Mouse (Mus musculus): ENCODE results near the gene Kcnk13. TPM values are rescaled to one million over a fixed set of nuclear protein-coding genes. Genes with fewer than 3 reads are reported as not detected.

Kcnk13 gene
- polyA plus RNA-seq, 1 experiment from 2014 or later: 0.56 TPM

DNA sequence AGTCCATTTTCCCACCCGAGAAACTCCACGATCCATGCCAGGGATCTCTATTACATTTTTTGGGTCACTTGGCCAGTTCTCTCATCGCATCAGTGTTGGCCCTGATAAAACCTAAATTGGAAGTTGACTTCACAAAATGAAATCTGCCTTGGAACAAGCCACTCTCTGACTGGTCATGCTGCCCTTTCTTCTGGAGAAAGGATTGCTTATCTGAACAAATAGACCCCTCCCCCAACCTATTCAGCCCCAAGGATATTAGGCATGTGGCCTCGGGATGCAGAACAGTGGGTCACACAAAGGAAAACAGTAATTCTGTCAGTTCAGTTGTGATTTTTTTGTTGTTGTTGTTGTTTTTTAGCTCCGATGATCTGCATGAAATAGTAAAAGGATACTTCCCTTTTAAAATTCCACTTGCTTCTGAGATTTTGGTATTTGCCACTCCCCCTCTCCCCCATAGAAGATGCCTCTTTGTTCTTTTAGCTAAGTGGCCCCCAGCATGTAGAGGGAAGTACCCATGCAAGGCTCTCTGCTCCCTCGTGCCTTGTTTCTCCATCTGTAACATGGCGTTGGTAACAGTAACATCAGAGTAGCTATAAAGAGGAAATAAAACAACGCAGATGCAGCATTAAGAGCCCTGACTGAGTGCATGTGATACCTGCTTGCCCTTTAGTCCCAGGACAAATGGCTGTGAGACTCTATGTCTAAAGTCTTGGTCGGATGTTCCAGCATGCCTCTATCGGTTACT, 29.0 kb downstream of the Kcnk13 start:
- ATAC-seq (ENCODE audit: insufficient number of reproducible peaks, low FRiP score, low TSS enrichment, low read depth) (no peak), DNase-seq (ENCODE audit: low spot score) (no peak)
- Histone ChIP-seq H3K27me3 (ENCODE audit: control insufficient read depth, insufficient read depth, low read length) (no peaks in the 10 kb centered on the region), H3K4me2 (ENCODE audit: low read depth, severe bottlenecking) (no peak overlapping the region), H3K9me3 (ENCODE audit: control insufficient read depth, low read length) (no peaks in the 10 kb centered on the region), H3K4me1 (ENCODE audit: control insufficient read depth, insufficient read depth, low read length) (no peaks in the 10 kb centered on the region), H3K36me3 (ENCODE audit: control insufficient read depth, insufficient read depth, low read length) (no peaks in the 10 kb centered on the region), H3K9ac (ENCODE audit: low read length) (no peak overlapping the region), H3K4me3 (ENCODE audit: low read depth, low read length) (no peak overlapping the region), H3K27ac (replicated peaks; ENCODE audit: low read depth, low read length) (no peak overlapping the region)
- 81% methylated on average over 10 of the region's 10 CpGs for WGBS

- H3K4me1 ChIP-seq (ENCODE audit: control insufficient read depth, insufficient read depth, low read length): no peaks in the 10 kb centered on the region
- H3K9me3 ChIP-seq (ENCODE audit: control insufficient read depth, low read length): no peaks in the 10 kb centered on the region
- no peak overlapping the region for H3K9ac ChIP-seq (ENCODE audit: low read length)
- no peaks in the 10 kb centered on the region for H3K36me3 ChIP-seq (ENCODE audit: control insufficient read depth, insufficient read depth, low read length)
- ATAC-seq (ENCODE audit: insufficient number of reproducible peaks, low FRiP score, low TSS enrichment, low read depth): no peak
- 95% methylated on average over 5 of the region's 5 CpGs for WGBS
- H3K4me3 ChIP-seq (ENCODE audit: low read depth, low read length): no peak overlapping the region
- H3K27me3 ChIP-seq (ENCODE audit: control insufficient read depth, insufficient read depth, low read length): no peaks in the 10 kb centered on the region
- no peak overlapping the region for H3K27ac ChIP-seq (replicated peaks; ENCODE audit: low read depth, low read length)
- no peak overlapping the region for H3K4me2 ChIP-seq (ENCODE audit: low read depth, severe bottlenecking)
- DNase-seq (ENCODE audit: low spot score): no peak
Observed at GRCm38 (mm10) chr12:99995951-99996350, 31.7 kb downstream of the Kcnk13 start.

DNA sequence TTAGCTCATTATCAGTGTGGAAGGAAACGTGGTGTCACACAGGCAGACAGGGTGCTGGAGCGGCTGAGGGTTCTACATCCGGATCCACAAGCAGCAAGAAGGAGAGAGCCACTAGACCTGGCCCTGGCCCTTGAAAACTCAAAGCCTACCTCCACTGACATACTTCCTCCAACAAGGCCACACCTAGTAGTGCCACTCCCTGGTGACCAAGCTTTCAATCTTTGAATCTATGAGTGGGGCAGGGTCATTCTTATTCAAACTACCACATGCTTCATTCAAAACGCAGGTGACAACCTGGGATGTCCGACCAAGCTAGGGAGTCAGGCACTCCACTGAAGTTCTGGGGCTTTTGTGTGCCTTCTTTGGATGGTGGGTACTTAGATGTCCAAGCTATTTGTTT, 35.4 kb downstream of the Kcnk13 start:
- no peaks in the 10 kb centered on the region for H3K27me3 ChIP-seq (ENCODE audit: control insufficient read depth, insufficient read depth, low read length)
- H3K9me3 ChIP-seq (ENCODE audit: control insufficient read depth, low read length): no peaks in the 10 kb centered on the region
- DNase-seq (ENCODE audit: low spot score) (no peak), ATAC-seq (ENCODE audit: insufficient number of reproducible peaks, low FRiP score, low TSS enrichment, low read depth) (no peak)
- 89% methylated on average over 5 of the region's 5 CpGs for WGBS
- H3K4me3 ChIP-seq (ENCODE audit: low read depth, low read length): no peak overlapping the region
- no peak overlapping the region for H3K9ac ChIP-seq (ENCODE audit: low read length)
- no peak overlapping the region for H3K27ac ChIP-seq (replicated peaks; ENCODE audit: low read depth, low read length)
- no peak overlapping the region for H3K4me2 ChIP-seq (ENCODE audit: low read depth, severe bottlenecking)
- no peaks in the 10 kb centered on the region for H3K36me3 ChIP-seq (ENCODE audit: control insufficient read depth, insufficient read depth, low read length)
- H3K4me1 ChIP-seq (ENCODE audit: control insufficient read depth, insufficient read depth, low read length): peaks cover 6% of the 10 kb centered on the region; the same call in 1 of the 2 replicates

DNA sequence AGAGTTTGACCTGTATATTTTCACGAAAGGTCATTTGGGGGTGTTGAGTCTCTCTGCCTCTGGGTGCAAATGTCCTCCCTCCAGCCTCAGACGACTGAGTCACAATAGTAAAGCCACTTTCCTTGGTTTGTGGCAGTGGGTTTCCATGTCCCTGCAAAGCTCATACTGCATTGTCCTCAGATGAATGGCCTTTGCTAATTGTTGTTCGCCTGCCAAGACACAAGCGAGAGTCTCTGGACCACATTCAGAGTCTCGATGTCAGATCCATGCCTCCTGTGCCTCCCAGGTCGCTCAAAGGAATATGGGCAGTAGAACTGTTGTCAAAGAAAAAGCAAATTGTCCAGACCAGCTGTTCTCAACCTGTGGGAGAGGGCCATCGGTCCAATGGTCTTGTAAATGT, 36.1 kb downstream of the Kcnk13 start:
- Histone ChIP-seq H3K27ac (replicated peaks; ENCODE audit: low read depth, low read length) (no peak overlapping the region), H3K9me3 (ENCODE audit: control insufficient read depth, low read length) (no peaks in the 10 kb centered on the region), H3K9ac (ENCODE audit: low read length) (no peak overlapping the region), H3K4me1 (ENCODE audit: control insufficient read depth, insufficient read depth, low read length) (peaks cover 6% of the 10 kb centered on the region; the same call in 1 of the 2 replicates), H3K4me2 (ENCODE audit: low read depth, severe bottlenecking) (no peak overlapping the region), H3K27me3 (ENCODE audit: control insufficient read depth, insufficient read depth, low read length) (no peaks in the 10 kb centered on the region), H3K4me3 (ENCODE audit: low read depth, low read length) (no peak overlapping the region), H3K36me3 (ENCODE audit: control insufficient read depth, insufficient read depth, low read length) (no peaks in the 10 kb centered on the region)
- DNase-seq (ENCODE audit: low spot score): no peak
- no peak for ATAC-seq (ENCODE audit: insufficient number of reproducible peaks, low FRiP score, low TSS enrichment, low read depth)
- WGBS: 88% methylated on average over 7 of the region's 7 CpGs

DNA sequence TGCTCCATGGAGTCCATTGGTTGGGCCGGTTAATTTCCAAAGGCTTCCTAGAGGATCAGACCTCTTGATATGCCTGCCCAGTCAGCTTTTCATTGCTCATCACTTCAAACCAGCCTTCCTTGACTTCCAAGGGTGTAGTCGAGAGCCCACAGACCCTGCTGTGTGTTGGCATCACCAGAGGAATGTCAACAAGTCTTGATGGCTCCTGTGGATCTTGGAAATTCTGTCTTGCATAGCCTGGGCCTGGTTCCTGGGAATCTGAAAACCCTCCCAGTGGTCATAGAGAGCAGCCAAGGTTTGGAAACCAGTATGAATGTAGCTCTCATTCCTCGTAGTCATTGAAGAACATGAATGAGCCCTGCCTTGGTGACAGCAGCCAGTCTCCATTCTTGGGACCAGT, 36.9 kb downstream of the Kcnk13 start:
- Histone ChIP-seq H3K9me3 (ENCODE audit: control insufficient read depth, low read length) (no peaks in the 10 kb centered on the region), H3K4me3 (ENCODE audit: low read depth, low read length) (no peak overlapping the region), H3K9ac (ENCODE audit: low read length) (no peak overlapping the region), H3K4me2 (ENCODE audit: low read depth, severe bottlenecking) (no peak overlapping the region), H3K4me1 (ENCODE audit: control insufficient read depth, insufficient read depth, low read length) (peaks cover 6% of the 10 kb centered on the region; the same call in 1 of the 2 replicates), H3K27ac (replicated peaks; ENCODE audit: low read depth, low read length) (no peak overlapping the region), H3K27me3 (ENCODE audit: control insufficient read depth, insufficient read depth, low read length) (no peaks in the 10 kb centered on the region), H3K36me3 (ENCODE audit: control insufficient read depth, insufficient read depth, low read length) (no peaks in the 10 kb centered on the region)
- WGBS: 91% methylated on average over 3 of the region's 3 CpGs
- no peak for DNase-seq (ENCODE audit: low spot score)
- ATAC-seq (ENCODE audit: insufficient number of reproducible peaks, low FRiP score, low TSS enrichment, low read depth): no peak

- Histone ChIP-seq H3K4me1 (ENCODE audit: control insufficient read depth, insufficient read depth, low read length) (peaks cover 6% of the 10 kb centered on the region; the same call in 1 of the 2 replicates), H3K9ac (ENCODE audit: low read length) (no peak overlapping the region), H3K4me3 (ENCODE audit: low read depth, low read length) (no peak overlapping the region), H3K27me3 (ENCODE audit: control insufficient read depth, insufficient read depth, low read length) (no peaks in the 10 kb centered on the region), H3K4me2 (ENCODE audit: low read depth, severe bottlenecking) (no peak overlapping the region), H3K27ac (replicated peaks; ENCODE audit: low read depth, low read length) (no peak overlapping the region), H3K36me3 (ENCODE audit: control insufficient read depth, insufficient read depth, low read length) (no peaks in the 10 kb centered on the region), H3K9me3 (ENCODE audit: control insufficient read depth, low read length) (no peaks in the 10 kb centered on the region)
- ATAC-seq (ENCODE audit: insufficient number of reproducible peaks, low FRiP score, low TSS enrichment, low read depth) (no peak), DNase-seq (ENCODE audit: low spot score) (no peak)
- 61% methylated on average over 3 of the region's 3 CpGs for WGBS
Observed at GRCm38 (mm10) chr12:100001910-100002309, 37.6 kb downstream of the Kcnk13 start.

DNA sequence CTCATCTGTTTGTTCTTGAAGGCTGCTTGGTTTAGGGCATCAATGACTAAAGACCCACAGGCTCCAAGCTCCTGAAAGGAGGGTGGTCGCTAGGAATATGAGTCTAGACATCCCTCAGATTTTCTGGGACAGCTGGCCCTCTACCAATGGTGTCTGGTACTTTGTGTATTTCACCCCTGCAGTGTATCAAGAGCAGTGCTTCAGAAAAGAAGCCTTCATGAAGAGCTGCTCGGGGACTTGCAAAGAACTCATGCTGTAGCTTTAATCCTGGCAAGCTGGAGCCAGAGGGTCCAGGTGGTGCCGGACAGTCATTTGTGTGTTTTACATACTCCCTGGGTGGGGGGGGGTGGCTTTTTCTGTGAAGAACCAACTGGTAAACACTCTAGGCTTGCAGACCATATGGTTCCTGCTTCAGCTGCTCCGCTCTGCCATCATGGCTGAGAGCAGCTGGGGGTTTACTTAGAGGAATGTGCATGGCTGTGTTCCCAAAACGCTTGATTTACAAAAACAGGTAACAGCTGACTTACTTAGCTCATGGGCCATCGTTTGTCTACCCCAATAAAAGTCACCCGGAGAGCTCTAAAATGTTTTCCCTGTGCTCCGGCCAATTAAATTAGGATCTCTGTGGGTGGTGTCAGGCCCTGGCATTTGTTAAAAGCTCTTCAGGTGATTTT, 38.8 kb downstream of the Kcnk13 start:
- Histone ChIP-seq H3K4me2 (ENCODE audit: low read depth, severe bottlenecking) (no peak overlapping the region), H3K27ac (replicated peaks; ENCODE audit: low read depth, low read length) (no peak overlapping the region), H3K9ac (ENCODE audit: low read length) (no peak overlapping the region), H3K4me1 (ENCODE audit: control insufficient read depth, insufficient read depth, low read length) (peaks cover 6% of the 10 kb centered on the region; the same call in 1 of the 2 replicates), H3K4me3 (ENCODE audit: low read depth, low read length) (no peak overlapping the region), H3K9me3 (ENCODE audit: control insufficient read depth, low read length) (no peaks in the 10 kb centered on the region), H3K27me3 (ENCODE audit: control insufficient read depth, insufficient read depth, low read length) (no peaks in the 10 kb centered on the region), H3K36me3 (ENCODE audit: control insufficient read depth, insufficient read depth, low read length) (no peaks in the 10 kb centered on the region)
- peak; percentile 92 for ATAC-seq (ENCODE audit: insufficient number of reproducible peaks, low FRiP score, low TSS enrichment, low read depth)
- 21% methylated on average over 8 of the region's 8 CpGs for WGBS
- peak; percentile 53 for DNase-seq (ENCODE audit: low spot score)

GRCm38 (mm10) chr12:100005285-100005684, 41.0 kb downstream of the Kcnk13 start:
- Histone ChIP-seq H3K4me1 (ENCODE audit: control insufficient read depth, insufficient read depth, low read length) (peaks cover 6% of the 10 kb centered on the region; the same call in 1 of the 2 replicates), H3K36me3 (ENCODE audit: control insufficient read depth, insufficient read depth, low read length) (no peaks in the 10 kb centered on the region), H3K4me2 (ENCODE audit: low read depth, severe bottlenecking) (no peak overlapping the region), H3K27me3 (ENCODE audit: control insufficient read depth, insufficient read depth, low read length) (no peaks in the 10 kb centered on the region), H3K4me3 (ENCODE audit: low read depth, low read length) (no peak overlapping the region), H3K27ac (replicated peaks; ENCODE audit: low read depth, low read length) (no peak overlapping the region), H3K9ac (ENCODE audit: low read length) (no peak overlapping the region), H3K9me3 (ENCODE audit: control insufficient read depth, low read length) (no peaks in the 10 kb centered on the region)
- 89% methylated on average over 5 of the region's 5 CpGs for WGBS
- no peak for DNase-seq (ENCODE audit: low spot score)
- no peak for ATAC-seq (ENCODE audit: insufficient number of reproducible peaks, low FRiP score, low TSS enrichment, low read depth)
